Mouse (Mus musculus) frontal cortex, adult 2 months (tissue): ENCODE data around the gene Dpp9. TPM values are rescaled to one million over a fixed set of nuclear protein-coding genes. Genes with fewer than 3 reads are reported as not detected.

Experiments
- DNase-seq, 2 experiments: peaks; one replicate each; pipeline ENCODE4 v3.0.0; 2022; ENCODE audit warnings: low spot score in 1 of 2; ENCODE audit errors: extremely low spot score in 1 of 2
- polyA plus RNA-seq: library from polyadenylated mRNA; depleted of rRNA; stranded (reverse); fragments of >200 nt; gene quantifications from 2 replicates; pipeline ENCODE4 v1.2.3, GENCODE M21; 2012

Dpp9 gene
- polyA plus RNA-seq, 1 experiment: 49.7 TPM

DNA sequence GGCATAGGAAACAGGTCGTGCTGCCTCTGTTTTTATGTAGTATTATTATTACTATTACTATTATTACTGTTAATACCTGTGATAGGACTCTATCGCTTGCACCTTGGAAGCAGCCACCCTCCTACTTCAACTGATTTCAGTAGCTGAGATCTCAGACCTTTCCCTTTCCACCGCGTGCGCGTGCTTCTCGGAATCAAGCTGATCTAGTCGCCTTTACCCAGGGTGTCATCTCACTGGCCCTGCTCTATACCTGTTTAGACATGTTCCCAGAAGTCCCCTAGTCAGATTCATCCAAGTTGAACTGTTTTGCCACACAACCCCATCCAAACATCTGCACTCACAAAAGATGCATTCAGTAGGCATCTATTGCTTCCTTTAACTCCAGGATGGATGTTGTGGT, 14.7 kb upstream of the Dpp9 start:
- DNase-seq: no peak

- DNase-seq: peak; percentile 83 to 89
Measured at GRCm38 (mm10) chr17:56229943-56230342, 11.2 kb upstream of the Dpp9 start.

DNA sequence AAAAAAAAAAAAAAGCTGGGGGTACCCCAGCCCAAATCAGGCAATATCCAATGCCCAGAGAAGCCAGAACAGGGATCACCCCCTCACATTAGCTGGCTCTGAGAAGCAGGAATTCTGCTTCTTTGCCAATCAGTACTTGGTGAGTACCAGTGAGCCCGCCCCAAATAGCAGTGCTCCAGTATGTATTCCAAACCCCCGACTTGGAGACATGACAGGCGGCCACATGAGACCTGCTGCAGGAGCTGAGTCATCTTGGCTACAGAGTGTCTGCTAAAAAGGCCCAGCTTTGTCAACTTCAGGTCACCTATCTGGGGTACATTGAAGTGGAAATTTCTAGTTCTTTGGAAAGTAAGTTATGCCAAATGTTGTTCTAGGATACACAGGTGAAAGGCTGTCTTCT, 7.9 kb upstream of the Dpp9 start:
- DNase-seq: no peak

- no peak for DNase-seq
Measured at GRCm38 (mm10) chr17:56224916-56225315, 6.2 kb upstream of the Dpp9 start.

- no peak for DNase-seq
Measured at GRCm38 (mm10) chr17:56219805-56220204, 1.1 kb upstream of the Dpp9 start.

GRCm38 (mm10) chr17:56219251-56219650, 546 bp upstream of the Dpp9 start:
- no peak for DNase-seq

DNA sequence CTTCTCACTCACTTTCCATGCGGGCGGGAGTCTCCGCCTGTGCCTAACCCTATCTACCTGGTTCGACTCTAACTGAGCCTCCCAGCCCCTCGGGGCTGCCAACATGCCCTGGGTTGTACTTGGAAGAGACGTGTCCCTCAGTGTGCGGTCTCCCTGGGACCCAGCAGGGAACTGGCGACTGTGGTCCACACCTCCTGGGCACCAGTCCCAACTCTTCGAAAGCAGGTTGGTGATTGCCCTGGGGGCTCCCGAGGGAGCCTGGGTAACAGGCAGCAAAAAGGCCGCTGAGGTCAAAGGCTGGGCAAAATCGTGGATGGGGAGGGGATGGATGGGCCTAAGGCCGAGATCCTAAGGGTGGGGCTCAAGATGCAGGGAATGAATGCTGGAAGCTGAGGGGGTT, 1.0 kb downstream of the Dpp9 start:
- no peak for DNase-seq

DNA sequence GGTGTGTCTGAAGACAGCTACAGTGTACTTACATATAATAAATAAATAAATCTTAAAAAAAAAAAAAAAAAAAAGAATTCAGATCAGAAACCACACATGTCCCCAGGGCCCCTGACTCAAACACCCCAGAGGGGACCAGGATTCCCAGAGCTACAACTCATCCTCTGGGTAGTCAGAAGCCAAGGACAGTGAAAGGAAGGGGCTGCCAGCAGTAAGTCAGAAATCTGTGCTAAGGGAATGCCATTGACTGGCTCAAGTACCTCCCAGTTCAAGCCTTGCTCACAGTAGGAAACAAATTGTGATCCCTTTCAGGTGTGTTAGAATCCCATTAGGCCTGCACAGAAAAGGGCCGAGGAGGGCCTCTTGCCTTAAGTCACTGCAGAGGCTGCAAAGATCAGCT, 4.5 kb downstream of the Dpp9 start:
- no peak for DNase-seq

- DNase-seq: no peak
Measured at GRCm38 (mm10) chr17:56212676-56213075, 6.0 kb downstream of the Dpp9 start.

DNA sequence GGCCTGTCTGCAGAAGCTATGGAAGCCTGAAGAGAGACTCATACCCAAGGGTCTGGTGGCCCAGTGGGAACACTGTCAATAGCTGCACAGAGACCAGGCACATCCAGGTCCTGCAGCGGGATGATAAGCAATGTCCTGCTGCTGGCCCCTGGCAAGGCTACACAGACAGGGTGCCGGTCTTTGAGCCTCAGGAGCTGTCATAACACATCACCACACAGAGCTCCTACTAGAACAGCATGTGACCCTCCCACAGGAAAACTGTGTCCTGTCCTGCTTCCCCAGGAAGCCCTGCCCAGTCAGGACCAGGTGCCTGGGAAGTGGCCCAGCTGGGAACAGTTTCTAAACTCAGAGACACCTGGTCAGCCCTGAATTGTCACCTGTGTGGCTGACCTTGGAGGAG, 7.6 kb downstream of the Dpp9 start:
- no peak for DNase-seq

DNA sequence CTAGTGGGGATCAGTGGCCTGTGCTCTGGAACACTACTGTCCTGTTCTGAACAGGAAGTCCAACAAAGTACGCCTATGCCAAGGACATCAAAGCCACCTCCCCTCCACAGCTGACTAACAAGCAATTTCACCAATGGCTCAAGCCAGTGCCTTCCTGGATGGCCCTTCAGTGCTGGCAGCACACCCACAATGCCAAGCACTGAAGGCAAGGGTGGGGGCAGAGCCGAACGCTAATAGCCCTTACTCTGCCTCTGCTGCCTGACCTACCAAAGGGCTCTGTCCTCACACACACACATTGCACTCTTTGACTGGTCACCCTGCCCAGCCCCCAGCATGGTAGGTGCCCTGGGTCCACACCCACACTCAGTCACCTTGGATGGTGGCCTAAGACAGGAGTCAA, 9.9 kb downstream of the Dpp9 start:
- no peak for DNase-seq

DNA sequence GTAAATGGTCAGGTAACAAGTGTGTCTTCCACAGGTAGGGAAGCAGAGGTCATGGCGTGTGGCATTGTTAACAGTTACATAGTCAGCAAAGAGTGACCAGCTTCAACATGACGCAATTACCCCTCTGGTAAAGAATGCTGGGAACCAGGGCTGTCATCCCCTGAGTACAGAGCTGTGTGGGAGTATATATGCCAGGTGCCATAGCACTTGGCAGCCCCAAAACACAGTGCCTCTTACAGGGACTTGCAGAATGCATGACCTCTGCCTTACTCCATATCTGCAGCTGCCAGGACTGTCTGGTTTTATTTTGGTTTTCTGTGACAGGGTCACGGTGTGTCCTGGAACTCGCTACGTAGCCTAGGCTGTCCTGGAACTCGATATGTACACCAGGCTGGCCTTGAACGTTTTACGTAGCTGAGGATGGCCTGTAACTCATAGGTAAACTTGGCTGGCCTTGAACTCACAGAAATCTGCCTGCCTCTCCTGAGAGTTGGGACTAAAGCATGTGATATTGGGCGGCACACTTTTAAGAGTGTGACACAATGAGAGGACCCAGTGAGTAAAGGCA, 10.7 kb downstream of the Dpp9 start:
- no peak for DNase-seq

- DNase-seq: no peak
Measured at GRCm38 (mm10) chr17:56206986-56207674, 11.6 kb downstream of the Dpp9 start.

- no peak for DNase-seq
Measured at GRCm38 (mm10) chr17:56206276-56206884, 12.3 kb downstream of the Dpp9 start.

GRCm38 (mm10) chr17:56203729-56204128, 15.0 kb downstream of the Dpp9 start:
- no peak for DNase-seq

DNA sequence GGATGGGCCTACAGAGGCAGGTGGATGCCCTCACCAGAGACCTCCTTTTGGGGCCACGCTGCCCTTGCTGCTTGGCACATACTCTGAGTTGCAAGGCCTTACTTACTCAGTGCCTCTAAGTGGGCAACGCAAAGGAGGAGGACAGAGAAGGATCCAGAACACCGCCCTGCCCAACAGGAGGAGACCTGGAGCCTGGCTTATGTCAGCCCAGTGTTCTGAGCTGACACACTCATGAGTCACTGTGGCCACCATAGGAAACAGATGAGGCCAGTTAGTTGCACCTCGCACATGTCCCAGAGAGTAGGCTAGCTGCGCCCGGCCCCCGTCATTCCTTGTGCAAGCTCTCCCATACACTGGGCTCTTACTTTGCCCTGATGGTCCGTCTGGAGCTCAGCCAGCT, 16.2 kb downstream of the Dpp9 start:
- DNase-seq: no peak

GRCm38 (mm10) chr17:56201642-56202041, 17.1 kb downstream of the Dpp9 start:
- no peak for DNase-seq

- DNase-seq: no peak
Measured at GRCm38 (mm10) chr17:56200586-56200985, 18.1 kb downstream of the Dpp9 start.

- DNase-seq: no peak
Measured at GRCm38 (mm10) chr17:56196860-56197259, 21.8 kb downstream of the Dpp9 start.

- DNase-seq: no peak
Measured at GRCm38 (mm10) chr17:56194765-56195164, 23.9 kb downstream of the Dpp9 start.

- no peak for DNase-seq
Measured at GRCm38 (mm10) chr17:56194357-56194756, 24.3 kb downstream of the Dpp9 start.

DNA sequence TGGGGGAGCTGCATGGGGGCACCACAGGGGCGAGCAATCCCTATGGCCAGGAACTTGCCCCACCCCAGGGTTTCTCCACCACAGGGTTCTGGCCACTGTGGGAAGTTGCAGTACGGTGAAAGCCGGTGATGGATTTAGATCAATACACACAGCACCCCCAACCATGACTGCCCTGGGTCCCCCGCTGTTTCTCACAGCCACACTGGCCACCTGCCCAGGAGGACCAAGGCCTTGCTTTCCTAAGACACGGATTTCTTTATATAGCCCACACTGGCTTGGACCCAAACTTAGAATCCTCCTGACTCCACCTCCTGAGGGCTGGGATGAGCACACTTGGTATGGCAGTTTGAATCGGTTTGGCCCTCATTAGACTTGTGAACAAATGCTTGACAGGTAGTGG, 27.4 kb downstream of the Dpp9 start:
- peak in 1 of 2 experiments; percentile 13 for DNase-seq
